Mouse (Mus musculus) adrenal gland, adult 2 months (tissue): ENCODE results near the gene Usp25. TPM values are rescaled to one million over a fixed set of nuclear protein-coding genes. Genes with fewer than 3 reads are reported as not detected.

Experiments used
- DNase-seq: peaks from one replicate; pipeline ENCODE4 v3.0.0; 2021
- polyA plus RNA-seq: library from polyadenylated mRNA; depleted of rRNA; stranded (reverse); fragments of >200 nt; gene quantifications from 2 replicates; pipeline ENCODE4 v1.2.3, GENCODE M21; 2012
- total RNA-seq, 2 experiments: library from RNA; stranded (reverse); gene quantifications; 2 replicates each; pipeline ENCODE4 v1.2.3; 2021

The Usp25 gene
- total and polyA plus RNA-seq, 3 experiments, result 10.9 to 49.4 (median 49.3) TPM

DNA sequence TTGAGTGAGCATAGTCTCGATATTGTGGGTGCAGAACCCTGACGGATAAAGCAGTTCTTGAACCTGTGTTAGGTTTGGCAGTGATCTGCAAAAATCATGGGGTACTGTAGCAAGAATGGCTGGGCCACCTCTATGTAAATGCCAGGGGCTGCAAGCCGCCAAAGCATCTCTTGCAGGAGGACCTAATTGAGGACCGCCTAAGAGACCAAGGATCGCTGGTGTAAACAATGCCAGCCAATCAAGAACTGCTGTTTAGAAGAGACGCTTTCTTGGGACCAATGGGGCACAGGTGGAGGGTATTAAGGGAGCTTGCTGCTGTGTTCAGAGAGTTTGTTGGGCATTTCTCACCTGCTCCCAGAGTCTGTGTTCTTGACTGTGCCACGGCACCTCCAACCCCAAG, 127.1 kb downstream of the Usp25 start:
- DNase-seq, result no peak

- DNase-seq, result no peak
These were observed 133.3 kb downstream of the Usp25 start for GRCm38 (mm10) chr16:77146801-77147200.

GRCm38 (mm10) chr16:77150338-77150737, 136.8 kb downstream of the Usp25 start:
- no peak for DNase-seq

DNA sequence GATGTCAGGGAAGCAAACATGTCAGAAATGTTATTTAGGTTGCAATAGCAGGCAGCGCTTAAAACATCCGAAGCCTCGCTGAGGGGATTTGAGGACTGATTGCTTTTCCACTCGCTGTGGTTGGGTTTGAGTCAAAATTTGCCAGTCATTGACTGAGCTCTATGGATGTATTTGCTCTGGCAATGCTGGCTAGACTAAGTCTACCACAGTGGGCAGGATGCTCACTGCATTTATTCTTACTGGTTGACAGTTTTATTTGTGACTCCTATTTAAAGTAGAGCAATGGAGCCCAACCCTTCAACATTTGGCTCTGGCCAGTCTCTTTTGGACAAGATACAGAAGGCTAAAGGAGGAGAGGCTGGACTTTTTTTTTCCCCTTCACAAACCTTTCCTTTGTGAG, 137.4 kb downstream of the Usp25 start:
- DNase-seq, result no peak

GRCm38 (mm10) chr16:77152288-77152687, 138.8 kb downstream of the Usp25 start:
- DNase-seq, result no peak

DNA sequence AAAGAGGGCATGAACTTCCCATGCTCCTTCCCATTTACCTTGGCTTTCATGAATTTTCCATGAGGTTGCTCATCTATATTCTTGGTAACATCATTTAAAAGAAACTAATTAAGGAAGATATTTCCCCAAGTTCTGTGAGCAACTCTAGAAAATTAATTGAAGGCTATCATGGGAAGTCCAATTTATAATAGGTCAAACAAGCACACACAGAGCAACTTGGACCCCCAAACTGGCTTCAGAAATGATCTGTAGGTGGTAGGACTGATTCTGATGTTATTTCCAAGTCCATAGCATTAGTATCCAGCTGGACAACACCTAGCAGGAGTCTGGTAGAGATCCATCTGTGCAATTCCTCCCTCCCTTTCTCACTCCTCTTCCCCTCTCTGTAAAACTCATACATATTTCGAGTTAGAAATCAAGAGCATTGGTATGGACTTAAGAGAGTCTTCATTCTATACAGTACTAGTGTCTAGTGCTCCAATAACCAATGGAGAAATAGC, 139.8 kb downstream of the Usp25 start:
- DNase-seq, result no peak

- DNase-seq, result no peak
These were observed 140.3 kb downstream of the Usp25 start for GRCm38 (mm10) chr16:77153815-77154214.

DNA sequence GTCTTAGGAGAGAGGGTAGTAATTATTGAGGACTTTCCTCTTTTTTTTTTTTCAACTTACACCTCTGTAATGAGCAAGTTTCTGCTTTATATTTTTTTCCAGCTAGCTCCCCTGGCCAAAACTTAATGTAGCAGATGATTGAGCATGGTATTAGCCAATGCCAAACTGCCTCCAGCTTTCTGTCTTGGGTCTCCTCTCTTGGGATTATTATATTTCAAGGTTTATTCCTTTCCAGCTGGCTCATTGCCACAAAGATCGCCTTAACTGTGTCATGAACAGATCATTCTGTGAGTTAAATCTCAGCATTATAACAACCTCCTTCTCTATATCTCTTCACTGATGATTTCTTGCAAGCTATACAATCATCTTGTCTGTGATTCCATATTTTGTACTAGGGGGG, 141.3 kb downstream of the Usp25 start:
- DNase-seq, result no peak
